Mouse (Mus musculus) mesoderm, embryonic 11.5 days (tissue): Measurements from ENCODE around the gene Chrdl2.
"Not testable (repeated sequence)": the region's sequence is repeated elsewhere in the genome, so short reads cannot be mapped to it uniquely, and the experiment has no call there.

Source experiments
- DNase-seq: peaks from one replicate; pipeline ENCODE4 v3.0.0-alpha.2; 2012; ENCODE audit warnings: low read depth, low spot score

Chrdl2 gene

GRCm38 (mm10) chr7:100005790-100006189 lies at the start of gene Chrdl2:
Gene Chrdl2 (plus strand): TSS chr7:100006172.
- DNase-seq: peak; percentile 62

GRCm38 (mm10) chr7:99957226-99957965 lies 48.6 kb upstream of the Chrdl2 start:
- DNase-seq: no peak

- DNase-seq: not testable (repeated sequence)
These were observed 45.4 kb upstream of the Chrdl2 start for GRCm38 (mm10) chr7:99960571-99960970.

- no peak for DNase-seq
These were observed 44.5 kb upstream of the Chrdl2 start for GRCm38 (mm10) chr7:99961518-99961917.

GRCm38 (mm10) chr7:99962536-99963236 lies 43.3 kb upstream of the Chrdl2 start:
- no peak for DNase-seq

GRCm38 (mm10) chr7:99963237-99963860 lies 42.6 kb upstream of the Chrdl2 start:
- DNase-seq: no peak

GRCm38 (mm10) chr7:99965020-99965841 lies 40.7 kb upstream of the Chrdl2 start:
- peak; percentile 82 for DNase-seq

GRCm38 (mm10) chr7:99966011-99966721 lies 39.8 kb upstream of the Chrdl2 start:
- no peak for DNase-seq

- no peak for DNase-seq
These were observed 36.8 kb upstream of the Chrdl2 start for GRCm38 (mm10) chr7:99969151-99969550.

- DNase-seq: no peak
These were observed 34.0 kb upstream of the Chrdl2 start for GRCm38 (mm10) chr7:99971926-99972325.

- not testable (repeated sequence) for DNase-seq
These were observed 33.1 kb upstream of the Chrdl2 start for GRCm38 (mm10) chr7:99972912-99973311.

- DNase-seq: no peak
These were observed 31.6 kb upstream of the Chrdl2 start for GRCm38 (mm10) chr7:99974208-99974970.

- DNase-seq: no peak
These were observed 30.0 kb upstream of the Chrdl2 start for GRCm38 (mm10) chr7:99975819-99976575.

GRCm38 (mm10) chr7:99978041-99978440 lies 27.9 kb upstream of the Chrdl2 start:
- no peak for DNase-seq

- no peak for DNase-seq
These were observed 26.9 kb upstream of the Chrdl2 start for GRCm38 (mm10) chr7:99979081-99979480.

GRCm38 (mm10) chr7:99979546-99980131 lies 26.3 kb upstream of the Chrdl2 start:
- peak; percentile 61 for DNase-seq

- DNase-seq: peak; percentile 91
These were observed 25.8 kb upstream of the Chrdl2 start, which contains the start of gene Rnf169 for GRCm38 (mm10) chr7:99980132-99980591. Gene Rnf169 (minus strand): TSS chr7:99980448.

GRCm38 (mm10) chr7:99981311-99981710 lies 24.7 kb upstream of the Chrdl2 start:
- DNase-seq: no peak
